Mouse (Mus musculus) spleen, adult 2 months (tissue): ENCODE results near the gene Erbb4.

Source experiments
- CTCF ChIP-seq: fragments of 200-500 bp; IDR thresholded peaks from 2 replicates; pipeline ENCODE4 v1.5.1; 2011; ENCODE audit warnings: mild to moderate bottlenecking, inconsistent platforms; ENCODE audit not compliant: insufficient read depth, insufficient read length, insufficient replicate concordance; ENCODE audit errors: extremely low read depth
- POLR2A ChIP-seq: fragments of 200-500 bp; IDR thresholded peaks from 2 replicates; pipeline ENCODE4 v1.6.1; 2011; ENCODE audit warnings: low read depth, low read length, inconsistent platforms

DNA sequence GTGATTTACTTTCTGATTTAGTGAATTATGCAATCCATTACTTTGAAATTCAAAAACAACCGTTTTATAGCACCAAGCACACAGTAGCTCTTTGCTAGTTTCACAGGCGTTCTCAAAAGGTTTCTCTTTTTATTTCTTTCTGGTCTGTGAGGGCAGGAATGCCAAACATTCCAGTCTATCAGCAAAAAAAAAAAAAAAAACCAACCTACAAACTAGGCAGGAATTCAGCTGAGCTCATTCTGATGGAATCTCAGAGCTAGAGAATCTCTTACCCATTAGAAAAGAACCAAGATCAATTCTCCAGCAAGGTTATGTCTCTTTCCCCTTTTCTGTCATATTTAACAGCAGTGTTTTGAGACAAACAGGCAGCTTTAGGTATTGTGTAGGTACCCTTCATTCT is 327.2 kb downstream of the Erbb4 start:
- TF ChIP-seq CTCF (no peak), POLR2A (no peak)
